Mouse (Mus musculus): Measurements from ENCODE around the gene Grid1.

DNA sequence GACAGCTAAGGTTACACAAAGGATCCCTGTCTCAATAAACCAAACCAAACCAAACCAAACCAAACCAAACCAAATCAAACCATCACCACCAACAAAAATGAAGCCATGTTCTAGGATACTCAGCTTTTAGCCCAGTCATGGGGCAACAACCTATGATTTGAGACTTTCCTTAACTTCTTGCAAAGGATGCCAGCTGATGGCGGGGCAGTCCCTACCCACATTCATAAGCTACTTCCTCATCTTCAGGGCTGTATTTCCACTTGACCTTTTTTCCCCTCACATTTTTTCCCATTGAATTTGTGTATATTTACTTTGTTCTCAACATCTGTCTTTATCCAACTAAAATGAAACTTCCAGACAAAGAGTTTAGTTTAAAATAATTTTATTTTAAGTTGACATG, 135.8 kb downstream of the Grid1 start:
- no peak for TF ChIP-seq CTCF (IDR thresholded peaks at IDR 0.05)
- TF ChIP-seq POLR2A (IDR thresholded peaks at IDR 0.05; ENCODE audit: insufficient read depth, low read depth, low read length) = no peak
